Mouse (Mus musculus): ENCODE data around the gene Ank.

DNA sequence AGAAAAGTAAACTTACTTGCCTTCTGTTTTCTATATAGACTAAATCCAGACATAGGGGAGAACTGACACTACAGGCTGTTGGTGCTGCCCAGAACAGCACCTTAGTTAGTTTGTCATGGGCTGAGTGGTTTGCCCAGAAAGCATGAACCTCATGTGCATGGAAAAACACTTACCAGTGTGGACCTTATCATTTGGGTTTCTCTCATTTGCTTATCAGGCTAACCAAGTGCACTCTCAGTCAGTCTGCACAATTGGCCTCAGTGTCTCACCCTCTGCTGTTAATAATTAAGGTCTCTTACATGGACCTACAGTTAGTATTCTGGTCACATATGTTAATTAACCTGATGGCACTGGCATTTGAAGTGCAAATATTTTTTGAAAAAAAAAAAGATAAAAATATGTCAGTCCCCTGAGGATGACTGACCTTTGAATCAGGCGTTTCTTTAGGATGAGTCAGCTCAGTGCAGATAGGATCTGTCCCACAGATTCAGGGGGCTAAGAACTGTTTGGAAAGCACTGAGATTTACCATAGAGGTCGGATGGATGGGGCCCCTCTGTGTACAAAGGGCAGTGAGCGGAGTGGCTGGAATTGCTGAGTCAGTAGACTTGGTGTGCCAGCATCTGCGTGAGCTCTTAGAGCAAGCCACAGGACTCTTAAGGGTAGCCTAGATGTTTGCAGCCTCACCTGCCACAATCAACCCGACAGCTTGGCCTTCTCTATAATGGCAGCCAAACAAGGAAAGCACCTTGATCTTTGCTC, 39.8 kb downstream of the Ank start:
- TF ChIP-seq CTCF (IDR thresholded peaks at IDR 0.05; ENCODE audit: borderline replicate concordance, insufficient read depth, low read depth, low read length) (no peak), POLR2A (IDR thresholded peaks at IDR 0.05; ENCODE audit: borderline replicate concordance, insufficient read depth, low read length) (no peak)
